Mouse (Mus musculus) thymus, adult 2 months (tissue): Measurements from ENCODE around the gene Tango6.

Experiments
- CTCF ChIP-seq: fragments of 200-500 bp; IDR thresholded peaks from 2 replicates; pipeline ENCODE4 v1.5.1; 2012; ENCODE audit warnings: mild to moderate bottlenecking, control low read depth, low read length, moderate library complexity, borderline replicate concordance; ENCODE audit not compliant: control insufficient read depth, poor library complexity, insufficient read depth; ENCODE audit errors: extremely low read depth
- POLR2A ChIP-seq: fragments of 200-500 bp; IDR thresholded peaks from 2 replicates; pipeline ENCODE4 v1.6.1; 2012; ENCODE audit warnings: mild to moderate bottlenecking, low read length, control low read depth, moderate library complexity; ENCODE audit not compliant: control insufficient read depth, poor library complexity, insufficient read depth; ENCODE audit errors: extremely low read depth

DNA sequence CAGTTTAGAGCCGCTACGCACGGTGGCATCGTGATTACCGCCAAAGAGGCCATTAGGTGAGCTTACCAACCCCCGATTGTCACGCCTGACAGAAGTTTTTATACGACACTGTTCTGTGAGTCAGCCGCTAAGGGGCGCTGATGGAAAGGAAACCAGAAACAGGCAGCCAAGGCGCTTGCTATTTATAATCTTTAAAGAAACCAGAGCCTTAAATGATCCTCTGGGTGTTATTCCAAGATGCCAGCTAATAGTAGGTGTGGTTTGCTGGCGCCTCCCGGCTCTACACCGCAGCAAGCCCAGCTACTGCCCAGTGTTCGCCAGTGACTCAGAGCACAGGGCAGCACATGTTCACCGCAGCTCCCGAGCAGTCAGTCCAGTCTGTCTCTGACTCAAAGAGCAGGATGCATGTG, 35.2 kb downstream of the Tango6 start:
- TF ChIP-seq POLR2A: no peak
- 0 out of 2 replicates have a peak, but pooled peaks have one; percentile 10 for TF ChIP-seq CTCF
